Mouse (Mus musculus) erythroblast, adult 5-6 weeks (primary cell): ENCODE data around the gene Gja1. TPM values are rescaled to one million over a fixed set of nuclear protein-coding genes. Genes with fewer than 3 reads are reported as not detected.
A peak's percentile ranks its signal among the peaks of the same experiment; 100 is the strongest.

Experiments used
- ATAC-seq: replicated peaks from 2 replicates; pipeline ENCODE4 v1.8.0; 2016; ENCODE audit warnings: moderate number of reproducible peaks, mild to moderate bottlenecking, moderate TSS enrichment, inconsistent platforms; ENCODE audit not compliant: poor library complexity, low FRiP score, severe bottlenecking
- total RNA-seq, 2 experiments: library from RNA; stranded (forward) in 1 of 2; stranded (reverse) in 1 of 2; fragments of 150-400 nt in 1 of 2; fragments of 200-764, 138-1000 nt in 1 of 2; gene quantifications; 2 replicates each; pipeline versions ENCODE4 v1.2.3 to v1.2.4; 2015 to 2017; ENCODE audit warnings: low replicate concordance in 2 of 2

Gja1 gene
- total RNA-seq, 2 experiments from 2014 or later = 2.0 to 2.1 TPM

GRCm38 (mm10) chr10:56406386-56407130, 29.4 kb downstream of the Gja1 start:
- ATAC-seq = no peak

DNA sequence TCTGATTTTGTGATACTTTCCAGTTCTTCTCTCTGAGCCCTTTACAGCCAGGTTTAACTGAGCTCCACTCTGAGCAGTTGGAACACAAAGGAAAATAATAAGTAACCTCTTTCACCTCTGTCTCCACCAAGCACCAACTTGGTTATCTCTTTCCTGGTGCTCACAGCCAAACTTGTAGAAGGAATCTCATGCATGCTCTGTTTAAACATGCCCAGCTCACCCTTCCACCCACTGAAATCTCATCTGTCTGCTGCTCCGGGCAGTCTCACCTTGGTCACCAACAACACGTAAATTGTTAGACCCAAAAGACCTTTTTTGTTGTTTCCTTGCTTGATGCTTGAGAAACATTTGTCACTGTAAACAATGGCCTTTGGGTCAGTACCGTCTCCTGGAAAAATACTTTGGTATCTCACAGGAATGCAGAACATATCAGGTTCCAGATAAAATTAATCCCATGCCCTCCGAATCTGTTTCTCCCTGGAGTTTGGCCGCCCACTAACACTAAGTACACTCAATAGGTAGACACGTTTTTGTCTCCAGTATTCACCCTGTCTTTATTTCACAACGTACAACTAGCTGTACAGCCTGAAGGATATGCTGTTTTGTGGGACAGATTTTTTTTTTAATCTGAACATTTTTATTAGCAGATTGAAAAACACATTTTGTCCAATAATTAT, 38.9 kb downstream of the Gja1 start:
- ATAC-seq = no peak

- no peak for ATAC-seq
These were observed 45.4 kb downstream of the Gja1 start for GRCm38 (mm10) chr10:56422518-56422917.

DNA sequence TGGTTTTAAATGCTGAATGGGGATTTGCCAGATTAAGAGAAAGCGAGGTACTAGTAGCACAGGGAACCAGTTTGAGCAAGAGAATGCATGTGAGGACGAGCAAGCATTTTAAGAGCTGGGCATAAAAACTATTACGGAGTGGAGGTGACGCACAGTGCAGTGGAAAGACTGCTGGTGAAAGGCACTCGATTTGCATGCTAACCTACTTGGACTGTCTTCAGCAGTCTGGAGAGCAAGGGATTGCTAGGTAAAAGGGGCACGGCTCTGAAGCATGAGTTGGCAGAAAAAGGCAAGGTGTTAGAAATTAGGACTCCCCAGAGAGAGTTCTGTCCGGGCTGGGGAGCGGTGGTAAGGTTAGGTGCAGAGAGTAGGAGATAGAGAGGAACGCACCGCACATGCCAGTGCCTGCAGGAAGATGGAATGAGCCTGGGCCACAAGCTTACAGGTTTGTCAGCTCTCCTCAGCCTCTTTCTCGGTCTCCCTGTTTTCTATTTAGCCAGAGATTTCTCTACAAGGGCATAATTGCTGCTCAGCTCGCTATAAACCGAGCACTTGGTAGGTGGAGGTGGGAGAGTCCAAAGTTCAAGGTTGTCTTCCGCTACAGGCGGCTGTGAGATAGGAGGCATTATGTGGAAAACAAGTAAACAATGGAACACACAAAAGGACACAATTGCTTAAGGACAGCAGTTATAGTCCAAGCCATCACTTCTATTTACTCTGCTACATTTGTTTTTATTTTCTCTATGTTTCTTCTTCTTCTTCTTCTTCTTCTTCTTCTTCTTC, 48.1 kb downstream of the Gja1 start:
- no peak for ATAC-seq

- no peak for ATAC-seq
These were observed 49.2 kb downstream of the Gja1 start for GRCm38 (mm10) chr10:56426369-56426768.

- no peak for ATAC-seq
These were observed 50.3 kb downstream of the Gja1 start for GRCm38 (mm10) chr10:56427382-56427781.

DNA sequence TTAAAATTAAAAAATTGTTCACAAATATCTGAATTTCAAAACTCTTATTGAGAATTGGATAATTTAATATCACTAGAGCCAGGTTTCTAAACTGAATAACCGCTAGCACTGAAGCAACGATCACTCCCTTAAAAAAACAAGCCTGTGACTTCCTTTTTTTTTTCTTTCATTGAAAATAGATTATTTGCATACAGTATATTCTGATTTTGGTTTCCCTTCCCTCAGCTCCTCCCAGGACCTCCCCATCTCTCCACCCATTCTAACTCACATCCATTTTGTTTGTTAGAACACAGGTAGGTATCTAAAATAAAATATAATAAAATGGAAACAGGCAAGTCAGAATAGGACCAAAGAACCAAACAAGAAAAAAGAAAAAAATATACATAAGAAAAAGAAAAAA, 50.7 kb downstream of the Gja1 start:
- ATAC-seq = no peak

DNA sequence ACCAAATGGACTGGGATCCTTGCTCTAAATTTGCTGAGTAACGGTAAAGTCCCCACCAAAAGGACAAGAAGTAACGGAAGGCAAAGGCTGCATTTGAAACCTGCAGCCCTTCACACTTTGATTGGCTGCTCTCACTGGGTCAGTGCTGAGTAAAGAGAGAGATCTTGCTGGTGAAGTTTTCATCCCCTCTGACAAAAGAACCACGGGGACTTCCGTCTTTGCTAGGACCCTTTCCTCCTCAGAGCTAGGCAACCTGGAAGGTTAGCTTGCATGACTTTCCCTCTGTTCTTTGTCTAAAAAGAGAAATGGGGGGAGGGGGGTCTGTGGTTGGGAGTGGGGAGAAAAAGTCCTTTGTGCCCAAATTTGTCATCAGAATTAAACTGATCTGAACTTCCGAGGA, 51.9 kb downstream of the Gja1 start:
- ATAC-seq = no peak

GRCm38 (mm10) chr10:56431600-56432389, 54.7 kb downstream of the Gja1 start:
- ATAC-seq = no peak

DNA sequence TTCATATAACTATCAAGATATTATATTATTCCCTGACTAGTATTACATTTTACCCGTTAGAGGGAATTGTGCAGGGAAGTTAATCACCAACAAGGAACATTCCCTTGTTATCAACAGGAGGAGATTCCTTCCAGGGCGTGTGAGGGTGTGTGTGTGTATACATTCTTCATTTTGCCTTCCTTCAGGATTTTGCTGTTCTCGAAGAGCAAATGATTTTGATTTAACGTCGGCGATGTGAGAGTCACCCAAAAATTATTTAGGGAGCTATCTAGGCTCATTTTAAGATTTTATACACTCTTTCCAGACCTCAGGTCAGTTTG, 55.2 kb downstream of the Gja1 start:
- ATAC-seq = no peak

- ATAC-seq = no peak
These were observed 60.2 kb downstream of the Gja1 start for GRCm38 (mm10) chr10:56437290-56437689.

GRCm38 (mm10) chr10:56439638-56440037, 62.5 kb downstream of the Gja1 start:
- peak; percentile 85 for ATAC-seq

- no peak for ATAC-seq
These were observed 67.3 kb downstream of the Gja1 start for GRCm38 (mm10) chr10:56444457-56444856.

DNA sequence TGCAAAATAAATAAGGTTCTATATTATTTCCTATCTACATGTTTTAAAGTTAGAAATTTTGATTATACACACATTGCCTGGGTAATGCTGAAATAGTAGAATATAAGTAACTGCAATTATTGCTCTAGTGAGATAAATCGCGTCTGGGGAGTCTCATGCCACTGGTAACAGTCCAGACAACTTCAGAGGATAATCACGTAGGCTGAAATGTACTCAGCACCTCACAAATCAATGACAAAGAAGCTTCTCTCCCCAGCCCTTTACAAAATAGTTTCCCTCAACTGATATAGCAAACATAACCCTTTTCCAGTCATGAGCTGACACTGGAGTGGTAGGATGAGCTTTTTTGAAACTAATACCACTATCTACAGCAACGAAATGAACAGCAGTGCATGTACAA, 71.9 kb downstream of the Gja1 start:
- no peak for ATAC-seq

Other genes with a start within 250 kb of the Gja1 start
- gene Tbc1d32, start 148.6 kb upstream of the Gja1 start, total RNA-seq (2015; ENCODE audit: low replicate concordance) = not detected in 2 replicates
- 0.26 and 0.70 TPM in 2 replicates for gene Tbc1d32, start 148.6 kb upstream of the Gja1 start, total RNA-seq (2017; ENCODE audit: low replicate concordance)